Mouse (Mus musculus): ENCODE results near the gene Coq2. TPM values are rescaled to one million over a fixed set of nuclear protein-coding genes. Genes with fewer than 3 reads are reported as not detected.

The Coq2 gene
- polyA plus RNA-seq (2014; fragmentation: Nextera tagmentation; extraction: Ambion mirVana): 78.7 and 82.5 TPM in 2 replicates

- Histone ChIP-seq H3K27me3 (replicated peaks; ENCODE audit: control insufficient read depth, insufficient read depth, low read length) (no peaks in the 10 kb centered on the region), H3K4me1 (replicated peaks; ENCODE audit: control insufficient read depth, insufficient read depth, low read length) (peaks cover 16% of the 10 kb centered on the region), H3K9me3 (ENCODE audit: control insufficient read depth, low read length) (no peaks in the 10 kb centered on the region), H3K36me3 (ENCODE audit: control insufficient read depth, insufficient read depth, low read length) (peaks cover 8% of the 10 kb centered on the region), H3K4me3 (ENCODE audit: low read depth, low read length) (peak within 1 kb of the TSS; percentile 82), H3K9ac (ENCODE audit: low read length) (peak within 1 kb of the TSS; percentile 84), H3K27ac (ENCODE audit: low read depth) (peak within 1 kb of the TSS; percentile 75), H3K4me2 (ENCODE audit: low read length) (peak within 1 kb of the TSS; percentile 87)
- peak; percentile 84 for DNase-seq (ENCODE audit: low spot score)
- WGBS: 12% methylated on average over 17 of the region's 17 CpGs
- ATAC-seq (replicated peaks; ENCODE audit: low FRiP score, low TSS enrichment, low read depth): peak; percentile 22
These were observed at the start of gene Coq2 for GRCm38 (mm10) chr5:100674711-100675376. Gene Coq2 (minus strand): TSS chr5:100675140.

DNA sequence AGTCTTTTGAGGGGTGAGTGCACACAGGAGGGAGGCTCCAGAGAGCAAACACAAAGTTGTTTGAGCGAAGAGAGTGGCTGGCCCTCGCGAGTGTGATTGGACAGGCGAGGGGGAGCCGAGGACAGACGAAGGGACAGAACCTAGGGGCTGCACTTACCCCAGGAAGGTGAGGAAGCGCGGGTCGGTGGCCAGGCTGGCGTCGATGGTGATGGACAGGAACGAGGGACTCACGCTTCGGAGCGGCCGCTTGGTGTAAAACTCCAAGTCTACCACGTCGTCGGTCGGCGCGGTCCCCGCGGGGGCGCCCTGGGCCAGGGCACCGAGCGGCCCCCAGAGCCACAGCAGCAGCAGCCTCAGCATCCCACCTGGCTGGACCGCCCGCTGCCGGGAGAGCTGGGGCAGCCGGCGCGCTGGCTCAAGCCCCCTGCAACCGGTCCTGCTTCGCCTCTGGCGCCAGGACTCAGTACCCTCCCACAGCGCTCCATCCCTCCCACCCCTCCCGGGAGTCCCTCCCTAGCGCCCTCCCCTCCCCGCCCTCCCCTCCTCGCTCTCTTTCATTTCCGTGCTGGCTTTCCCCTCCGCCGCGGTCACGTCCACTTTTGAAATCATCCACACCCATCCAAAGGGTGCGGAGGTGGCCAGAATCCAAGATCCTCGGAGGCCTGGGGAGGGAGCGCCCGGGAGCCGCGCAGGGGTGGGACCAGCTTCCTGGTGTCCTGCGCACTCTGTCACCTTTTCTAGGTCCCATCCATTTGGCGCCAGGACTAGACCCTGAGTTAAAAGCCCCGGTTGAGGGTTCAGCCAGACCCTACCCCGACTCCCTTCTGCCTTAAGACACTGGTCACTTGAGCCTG is 44.5 kb upstream of the Coq2 start, which contains the start of gene Hpse:
TSS of gene Hpse (minus strand) at position 482 of the 854 bp plus-strand sequence.
- Histone ChIP-seq H3K27ac (ENCODE audit: low read depth) (no peak within 1 kb of the TSS), H3K9ac (ENCODE audit: low read length) (peak within 1 kb of the TSS; percentile 44), H3K4me1 (replicated peaks; ENCODE audit: control insufficient read depth, insufficient read depth, low read length) (peaks cover 2% of the 10 kb centered on the region; the same call in 1 of the 2 replicates), H3K4me3 (ENCODE audit: low read depth, low read length) (peak within 1 kb of the TSS; percentile 48), H3K27me3 (replicated peaks; ENCODE audit: control insufficient read depth, insufficient read depth, low read length) (peaks cover 8% of the 10 kb centered on the region), H3K36me3 (ENCODE audit: control insufficient read depth, insufficient read depth, low read length) (no peaks in the 10 kb centered on the region), H3K4me2 (ENCODE audit: low read length) (peak within 1 kb of the TSS; percentile 99), H3K9me3 (ENCODE audit: control insufficient read depth, low read length) (no peaks in the 10 kb centered on the region)
- peak; percentile 72 for DNase-seq (ENCODE audit: low spot score)
- peak; percentile 81 for ATAC-seq (replicated peaks; ENCODE audit: low FRiP score, low TSS enrichment, low read depth)
- WGBS: under 1% methylated on average over 55 of the region's 56 CpGs

GRCm38 (mm10) chr5:100716762-100717161 is 41.8 kb upstream of the Coq2 start:
- Histone ChIP-seq H3K27me3 (replicated peaks; ENCODE audit: control insufficient read depth, insufficient read depth, low read length) (peaks cover 8% of the 10 kb centered on the region), H3K27ac (ENCODE audit: low read depth) (no peak overlapping the region), H3K9ac (ENCODE audit: low read length) (no peak overlapping the region), H3K4me3 (ENCODE audit: low read depth, low read length) (no peak overlapping the region), H3K9me3 (ENCODE audit: control insufficient read depth, low read length) (no peaks in the 10 kb centered on the region), H3K36me3 (ENCODE audit: control insufficient read depth, insufficient read depth, low read length) (no peaks in the 10 kb centered on the region), H3K4me2 (ENCODE audit: low read length) (no peak overlapping the region), H3K4me1 (replicated peaks; ENCODE audit: control insufficient read depth, insufficient read depth, low read length) (peaks cover 2% of the 10 kb centered on the region; the same call in 1 of the 2 replicates)
- no peak for DNase-seq (ENCODE audit: low spot score)
- WGBS: 94% methylated on average over 15 of the region's 15 CpGs
- ATAC-seq (replicated peaks; ENCODE audit: low FRiP score, low TSS enrichment, low read depth): no peak

DNA sequence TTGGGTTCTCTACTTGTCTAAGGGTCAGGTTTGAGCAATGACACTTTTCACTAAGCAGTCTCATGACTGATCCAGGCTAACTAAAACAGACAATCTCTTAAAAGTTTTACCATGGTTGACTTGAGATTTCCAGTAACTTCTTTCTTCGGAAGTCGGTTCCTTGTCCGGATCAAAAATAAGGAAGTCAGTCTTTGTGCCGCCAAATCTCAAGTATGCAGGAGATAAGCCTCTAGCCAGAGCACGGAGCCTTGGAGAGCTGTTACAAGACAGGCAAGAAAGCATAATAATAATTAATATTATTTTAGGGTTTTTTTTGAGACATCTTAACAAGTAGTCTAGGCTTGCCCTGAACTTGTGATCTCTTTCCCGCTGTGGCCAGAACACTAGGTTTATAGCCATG is 36.3 kb upstream of the Coq2 start:
- ATAC-seq (replicated peaks; ENCODE audit: low FRiP score, low TSS enrichment, low read depth) (no peak), DNase-seq (ENCODE audit: low spot score) (no peak)
- H3K27me3 ChIP-seq (replicated peaks; ENCODE audit: control insufficient read depth, insufficient read depth, low read length): no peaks in the 10 kb centered on the region
- no peaks in the 10 kb centered on the region for H3K4me1 ChIP-seq (replicated peaks; ENCODE audit: control insufficient read depth, insufficient read depth, low read length)
- H3K9me3 ChIP-seq (ENCODE audit: control insufficient read depth, low read length): no peaks in the 10 kb centered on the region
- H3K36me3 ChIP-seq (ENCODE audit: control insufficient read depth, insufficient read depth, low read length): no peaks in the 10 kb centered on the region
- H3K4me2 ChIP-seq (ENCODE audit: low read length): no peak overlapping the region
- H3K9ac ChIP-seq (ENCODE audit: low read length): no peak overlapping the region
- WGBS: 89% methylated on average over 6 of the region's 6 CpGs
- H3K4me3 ChIP-seq (ENCODE audit: low read depth, low read length): no peak overlapping the region
- H3K27ac ChIP-seq (ENCODE audit: low read depth): no peak overlapping the region

GRCm38 (mm10) chr5:100710012-100710411 is 35.1 kb upstream of the Coq2 start:
- no peaks in the 10 kb centered on the region for H3K4me1 ChIP-seq (replicated peaks; ENCODE audit: control insufficient read depth, insufficient read depth, low read length)
- ATAC-seq (replicated peaks; ENCODE audit: low FRiP score, low TSS enrichment, low read depth): no peak
- H3K4me2 ChIP-seq (ENCODE audit: low read length): no peak overlapping the region
- no peak overlapping the region for H3K4me3 ChIP-seq (ENCODE audit: low read depth, low read length)
- H3K27ac ChIP-seq (ENCODE audit: low read depth): no peak overlapping the region
- no peak overlapping the region for H3K9ac ChIP-seq (ENCODE audit: low read length)
- H3K27me3 ChIP-seq (replicated peaks; ENCODE audit: control insufficient read depth, insufficient read depth, low read length): no peaks in the 10 kb centered on the region
- H3K36me3 ChIP-seq (ENCODE audit: control insufficient read depth, insufficient read depth, low read length): no peaks in the 10 kb centered on the region
- H3K9me3 ChIP-seq (ENCODE audit: control insufficient read depth, low read length): no peaks in the 10 kb centered on the region
- DNase-seq (ENCODE audit: low spot score): no peak
- WGBS: 60% methylated on average over 2 of the region's 2 CpGs

- ATAC-seq (replicated peaks; ENCODE audit: low FRiP score, low TSS enrichment, low read depth): no peak
- Histone ChIP-seq H3K27me3 (replicated peaks; ENCODE audit: control insufficient read depth, insufficient read depth, low read length) (no peaks in the 10 kb centered on the region), H3K27ac (ENCODE audit: low read depth) (no peak overlapping the region), H3K9me3 (ENCODE audit: control insufficient read depth, low read length) (no peaks in the 10 kb centered on the region), H3K36me3 (ENCODE audit: control insufficient read depth, insufficient read depth, low read length) (no peaks in the 10 kb centered on the region), H3K4me3 (ENCODE audit: low read depth, low read length) (no peak overlapping the region), H3K4me2 (ENCODE audit: low read length) (no peak overlapping the region), H3K9ac (ENCODE audit: low read length) (no peak overlapping the region), H3K4me1 (replicated peaks; ENCODE audit: control insufficient read depth, insufficient read depth, low read length) (no peaks in the 10 kb centered on the region)
- DNase-seq (ENCODE audit: low spot score): no peak
- 91% methylated on average over 6 of the region's 6 CpGs for WGBS
These were observed 34.1 kb upstream of the Coq2 start for GRCm38 (mm10) chr5:100709035-100709434.

GRCm38 (mm10) chr5:100706675-100707074 is 31.7 kb upstream of the Coq2 start:
- H3K4me2 ChIP-seq (ENCODE audit: low read length): no peak overlapping the region
- no peaks in the 10 kb centered on the region for H3K9me3 ChIP-seq (ENCODE audit: control insufficient read depth, low read length)
- ATAC-seq (replicated peaks; ENCODE audit: low FRiP score, low TSS enrichment, low read depth): no peak
- no peaks in the 10 kb centered on the region for H3K36me3 ChIP-seq (ENCODE audit: control insufficient read depth, insufficient read depth, low read length)
- WGBS: 75% methylated on average over 8 of the region's 8 CpGs
- H3K9ac ChIP-seq (ENCODE audit: low read length): no peak overlapping the region
- no peaks in the 10 kb centered on the region for H3K27me3 ChIP-seq (replicated peaks; ENCODE audit: control insufficient read depth, insufficient read depth, low read length)
- H3K4me1 ChIP-seq (replicated peaks; ENCODE audit: control insufficient read depth, insufficient read depth, low read length): no peaks in the 10 kb centered on the region
- H3K27ac ChIP-seq (ENCODE audit: low read depth): no peak overlapping the region
- DNase-seq (ENCODE audit: low spot score): no peak
- H3K4me3 ChIP-seq (ENCODE audit: low read depth, low read length): no peak overlapping the region

DNA sequence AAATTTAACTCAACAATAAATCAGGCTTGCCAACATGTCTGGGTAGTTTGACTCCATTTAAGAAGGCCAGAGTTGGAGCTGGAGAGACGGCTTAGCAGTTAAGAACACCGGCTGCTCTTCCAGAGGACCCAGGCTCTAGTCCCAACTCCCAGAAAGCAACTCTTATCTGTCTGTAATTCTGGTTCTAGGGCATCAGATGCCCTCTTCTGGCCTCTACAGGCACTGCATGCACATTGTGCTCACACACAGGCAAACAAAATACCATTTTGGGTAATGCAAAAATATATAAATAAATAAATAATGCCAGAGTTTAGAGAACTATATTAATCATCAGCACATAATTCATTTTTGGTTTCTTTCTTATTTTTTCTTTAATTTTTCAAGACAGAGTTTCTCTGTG is 29.3 kb upstream of the Coq2 start:
- no peaks in the 10 kb centered on the region for H3K36me3 ChIP-seq (ENCODE audit: control insufficient read depth, insufficient read depth, low read length)
- no peak overlapping the region for H3K9ac ChIP-seq (ENCODE audit: low read length)
- ATAC-seq (replicated peaks; ENCODE audit: low FRiP score, low TSS enrichment, low read depth) (no peak), DNase-seq (ENCODE audit: low spot score) (no peak)
- no peaks in the 10 kb centered on the region for H3K4me1 ChIP-seq (replicated peaks; ENCODE audit: control insufficient read depth, insufficient read depth, low read length)
- 97% methylated on average over 2 of the region's 2 CpGs for WGBS
- no peaks in the 10 kb centered on the region for H3K9me3 ChIP-seq (ENCODE audit: control insufficient read depth, low read length)
- no peaks in the 10 kb centered on the region for H3K27me3 ChIP-seq (replicated peaks; ENCODE audit: control insufficient read depth, insufficient read depth, low read length)
- H3K27ac ChIP-seq (ENCODE audit: low read depth): no peak overlapping the region
- no peak overlapping the region for H3K4me2 ChIP-seq (ENCODE audit: low read length)
- no peak overlapping the region for H3K4me3 ChIP-seq (ENCODE audit: low read depth, low read length)

All from intestine, embryonic 14.5 days (tissue).